Mouse (Mus musculus) neural tube, embryonic 13.5 days (tissue): ENCODE measurements around the gene Gas6. TPM values are rescaled to one million over a fixed set of nuclear protein-coding genes. Genes with fewer than 3 reads are reported as not detected.

Experiments used
- ATAC-seq: fragments of 200-750 bp; cut with Nextera tagmentation; 2 replicates; pipeline ENCODE4 v1.8.0; 2017; ENCODE audit warnings: low read depth, mild to moderate bottlenecking, moderate TSS enrichment, moderate library complexity
- H3K27ac ChIP-seq: fragments of 300-500 bp; sonication (generic); replicated peaks from 2 replicates; pipeline ENCODE4 v1.5.1; 2015; ENCODE audit warnings: moderate library complexity, mild to moderate bottlenecking, inconsistent platforms
- H3K27me3 ChIP-seq: fragments of 300-500 bp; sonication (generic); 2 replicates; pipeline ENCODE4 v1.6.1; 2015; ENCODE audit warnings: mild to moderate bottlenecking, inconsistent platforms
- H3K36me3 ChIP-seq: fragments of 300-500 bp; sonication (generic); 2 replicates; pipeline ENCODE4 v1.6.1; 2015; ENCODE audit warnings: mild to moderate bottlenecking, inconsistent platforms
- H3K4me1 ChIP-seq: fragments of 300-500 bp; sonication (generic); replicated peaks from 2 replicates; pipeline ENCODE4 v1.6.1; 2015; ENCODE audit warnings: inconsistent platforms
- H3K4me2 ChIP-seq: fragments of 300-500 bp; sonication (generic); 2 replicates; pipeline ENCODE4 v1.6.1; 2015; ENCODE audit warnings: inconsistent platforms, mild to moderate bottlenecking, moderate library complexity
- H3K4me3 ChIP-seq: fragments of 300-500 bp; sonication (generic); 2 replicates; pipeline ENCODE4 v1.5.1; 2015; ENCODE audit warnings: mild to moderate bottlenecking, inconsistent platforms
- H3K9ac ChIP-seq: fragments of 300-500 bp; sonication (generic); 2 replicates; pipeline ENCODE4 v1.6.1; 2015; ENCODE audit warnings: moderate library complexity, mild to moderate bottlenecking, inconsistent platforms
- H3K9me3 ChIP-seq: fragments of 300-500 bp; sonication (generic); 2 replicates; pipeline ENCODE4 v1.6.1; 2016; ENCODE audit warnings: inconsistent platforms
- WGBS: fragments of 180-500 bp; shearing (Covaris S2); methylation state at CpG from one replicate; pipeline ENCODE4 v1.1.7; 2015; 5-methylcytosine and 5-hydroxymethylcytosine counted together
- polyA plus RNA-seq: library from polyadenylated mRNA; unstranded; fragments of >200 nt; fragmentation: Nextera tagmentation; extraction: Ambion mirVana; gene quantifications from 2 replicates; pipeline ENCODE4 v1.2.1, GENCODE M21; 2015

The Gas6 gene
- polyA plus RNA-seq, 1 experiment from 2014 or later, result 28.8 TPM

DNA sequence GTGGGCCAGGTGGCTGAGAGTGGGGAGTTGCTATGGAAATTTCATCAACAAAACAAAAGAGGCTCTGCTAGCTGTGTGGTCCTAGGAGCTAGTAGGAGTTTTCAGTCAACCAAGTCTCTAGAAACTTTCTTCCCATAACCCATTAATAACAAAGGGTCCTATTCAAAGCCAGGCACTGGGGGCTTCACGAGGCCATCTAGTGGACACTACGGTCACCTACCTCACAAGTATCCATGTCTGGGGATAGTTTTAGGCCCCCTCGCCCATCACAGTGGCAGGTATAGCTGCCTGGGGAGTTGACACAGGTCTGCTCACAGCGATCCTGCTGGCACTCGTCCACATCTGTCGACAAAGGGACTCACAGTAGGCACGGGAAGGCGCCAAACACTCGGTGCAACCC is 18.4 kb downstream of the Gas6 start:
- H3K4me1 ChIP-seq, result no peaks in the 10 kb centered on the region
- WGBS, result 58% methylated on average over 9 of the region's 9 CpGs
- H3K4me3 ChIP-seq, result no peak overlapping the region
- no peak overlapping the region for H3K4me2 ChIP-seq
- H3K27me3 ChIP-seq, result no peaks in the 10 kb centered on the region
- ATAC-seq, result no peak
- no peaks in the 10 kb centered on the region for H3K9me3 ChIP-seq
- no peak overlapping the region for H3K27ac ChIP-seq
- no peak overlapping the region for H3K9ac ChIP-seq
- peaks cover 4% of the 10 kb centered on the region; the same call in 1 of the 2 replicates for H3K36me3 ChIP-seq

DNA sequence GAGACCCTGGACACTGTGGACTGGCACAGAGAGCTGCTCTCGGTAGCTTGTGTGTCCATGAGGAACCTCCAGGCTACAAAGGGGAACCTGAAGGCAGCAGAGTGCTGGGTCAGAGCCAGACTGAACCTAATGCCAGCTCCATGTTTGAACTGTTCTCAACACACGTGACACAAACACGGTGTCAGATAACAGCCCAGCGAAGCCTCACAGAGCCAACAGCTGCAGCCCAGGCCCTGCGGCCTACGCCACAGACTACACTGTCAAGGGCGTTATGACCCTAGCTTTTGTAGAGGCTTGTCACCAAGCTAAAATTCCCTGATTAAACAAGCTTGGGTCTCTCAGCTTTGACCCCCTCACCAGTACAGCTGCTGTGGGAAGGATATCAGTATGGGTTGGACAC is 22.0 kb downstream of the Gas6 start:
- ATAC-seq, result no peak
- no peaks in the 10 kb centered on the region for H3K4me1 ChIP-seq
- 84% methylated on average over 7 of the region's 7 CpGs for whole genome bisulfite sequencing
- no peak overlapping the region for H3K9ac ChIP-seq
- H3K4me3 ChIP-seq, result no peak overlapping the region
- H3K27ac ChIP-seq, result no peak overlapping the region
- H3K27me3 ChIP-seq, result no peaks in the 10 kb centered on the region
- no peaks in the 10 kb centered on the region for H3K9me3 ChIP-seq
- no peak overlapping the region for H3K4me2 ChIP-seq
- peaks cover 4% of the 10 kb centered on the region; the same call in 1 of the 2 replicates for H3K36me3 ChIP-seq

DNA sequence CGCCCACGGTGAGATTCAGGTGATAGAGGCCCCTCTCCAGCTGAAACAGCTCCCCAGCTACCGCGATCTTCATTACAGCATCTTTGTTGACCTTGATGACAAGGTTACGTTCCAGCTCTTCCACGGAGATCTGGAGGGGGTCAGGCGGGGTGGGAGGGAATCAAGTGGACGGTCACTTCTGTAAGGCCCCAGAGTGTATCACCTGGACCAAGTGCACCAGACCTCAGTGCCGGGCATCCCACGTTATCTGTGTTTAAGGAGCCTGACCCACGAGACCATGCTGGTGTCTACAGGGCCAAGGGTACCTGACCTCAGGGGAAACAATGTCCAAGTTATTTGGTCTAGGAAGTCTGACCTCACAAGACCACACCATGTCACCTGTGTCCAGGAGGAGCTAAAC is 22.8 kb downstream of the Gas6 start:
- no peaks in the 10 kb centered on the region for H3K27me3 ChIP-seq
- no peak for ATAC-seq
- H3K27ac ChIP-seq, result no peak overlapping the region
- WGBS, result 91% methylated on average over 11 of the region's 11 CpGs
- H3K9me3 ChIP-seq, result no peaks in the 10 kb centered on the region
- H3K9ac ChIP-seq, result no peak overlapping the region
- H3K36me3 ChIP-seq, result peaks cover 4% of the 10 kb centered on the region; the same call in 1 of the 2 replicates
- no peak overlapping the region for H3K4me3 ChIP-seq
- H3K4me2 ChIP-seq, result no peak overlapping the region
- H3K4me1 ChIP-seq, result no peaks in the 10 kb centered on the region

DNA sequence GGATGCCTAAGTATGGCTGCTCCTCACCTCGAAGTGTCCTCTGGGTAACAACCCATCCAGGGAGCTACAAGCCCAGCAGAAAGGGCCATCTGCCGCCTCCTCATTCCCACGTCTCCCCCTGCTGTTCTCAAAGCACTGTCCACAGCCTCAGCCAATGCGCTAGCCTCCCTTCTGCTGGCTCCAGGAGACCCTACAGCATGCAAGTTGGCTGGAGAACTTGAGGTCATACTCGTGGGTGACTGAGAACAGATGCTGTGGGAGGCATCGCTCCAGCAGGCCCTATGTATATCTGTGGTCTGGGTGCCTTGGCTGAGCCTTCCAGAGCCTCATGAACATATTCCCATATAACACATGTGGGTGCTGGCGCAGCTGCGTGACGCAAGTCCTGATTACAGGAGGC is 25.6 kb downstream of the Gas6 start:
- no peak overlapping the region for H3K9ac ChIP-seq
- no peaks in the 10 kb centered on the region for H3K36me3 ChIP-seq
- H3K4me1 ChIP-seq, result no peaks in the 10 kb centered on the region
- no peak for ATAC-seq
- 71% methylated on average over 9 of the region's 9 CpGs for WGBS
- no peak overlapping the region for H3K27ac ChIP-seq
- no peaks in the 10 kb centered on the region for H3K27me3 ChIP-seq
- H3K4me3 ChIP-seq, result no peak overlapping the region
- H3K9me3 ChIP-seq, result no peaks in the 10 kb centered on the region
- no peak overlapping the region for H3K4me2 ChIP-seq

DNA sequence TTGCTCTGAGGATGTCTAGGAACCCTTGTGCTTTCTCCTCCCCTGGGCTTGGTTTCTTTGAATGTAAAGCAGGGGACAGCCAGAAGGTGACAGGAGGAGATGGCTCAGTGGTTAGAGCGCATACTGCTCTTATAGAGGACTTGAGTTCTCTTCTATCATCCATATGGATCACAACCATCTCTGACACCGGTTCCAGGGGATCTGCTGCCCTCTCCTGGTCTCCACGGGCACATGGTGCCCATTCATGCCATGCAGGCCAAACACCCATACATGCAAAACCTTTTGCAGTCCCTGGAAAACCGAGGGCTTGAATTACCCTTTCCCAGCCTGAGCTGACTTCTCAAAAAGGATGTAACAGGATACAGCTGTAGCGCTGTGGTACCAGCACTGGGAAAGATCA is 27.3 kb downstream of the Gas6 start:
- no peak for ATAC-seq
- Histone ChIP-seq H3K9ac (no peak overlapping the region), H3K36me3 (no peaks in the 10 kb centered on the region), H3K27ac (no peak overlapping the region), H3K27me3 (no peaks in the 10 kb centered on the region), H3K9me3 (no peaks in the 10 kb centered on the region), H3K4me3 (no peak overlapping the region), H3K4me1 (no peaks in the 10 kb centered on the region), H3K4me2 (no peak overlapping the region)
- WGBS, result 69% methylated on average over 5 of the region's 5 CpGs

DNA sequence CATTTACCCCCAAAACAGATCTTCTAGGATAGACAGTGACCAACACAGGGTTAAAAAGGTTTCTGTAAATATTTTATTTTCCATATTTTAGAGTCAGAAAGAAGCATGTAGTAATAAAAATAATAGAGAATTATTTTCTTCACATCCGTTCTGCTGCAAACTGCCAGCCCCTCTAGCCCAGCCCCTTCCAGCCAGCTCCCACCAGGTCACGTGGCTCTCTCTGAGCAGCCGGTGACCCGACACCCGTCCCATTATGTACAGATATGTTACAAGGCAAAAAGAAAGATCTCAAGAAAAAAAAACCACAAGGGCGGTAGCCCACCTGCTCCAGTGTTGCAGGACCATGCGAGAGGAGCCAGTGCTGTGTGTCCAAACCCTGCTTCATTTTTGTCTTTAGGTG is 29.0 kb downstream of the Gas6 start:
- WGBS, result 73% methylated on average over 7 of the region's 7 CpGs
- no peak for ATAC-seq
- Histone ChIP-seq H3K27me3 (no peaks in the 10 kb centered on the region), H3K4me2 (no peak overlapping the region), H3K4me3 (no peak overlapping the region), H3K9ac (no peak overlapping the region), H3K36me3 (no peaks in the 10 kb centered on the region), H3K4me1 (no peaks in the 10 kb centered on the region), H3K9me3 (no peaks in the 10 kb centered on the region), H3K27ac (no peak overlapping the region)

DNA sequence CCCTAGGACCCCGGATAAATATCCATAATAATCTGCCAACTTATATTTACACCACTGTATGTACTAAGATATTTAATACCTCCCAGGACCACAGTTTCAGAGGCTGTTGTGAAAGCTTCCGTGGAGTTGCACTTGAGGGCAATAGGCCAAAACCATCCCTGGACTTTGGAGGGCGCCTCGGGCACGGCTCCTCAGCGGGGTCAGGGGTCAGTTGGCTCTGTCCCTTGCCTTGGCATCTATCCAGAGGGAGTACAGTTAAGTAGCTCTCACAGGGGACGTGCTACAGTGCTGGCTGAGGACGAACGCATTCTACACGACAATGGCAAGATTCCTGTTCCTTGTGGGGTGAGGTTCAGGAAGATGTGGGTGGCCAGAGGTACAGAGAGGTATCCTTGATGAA is 31.9 kb downstream of the Gas6 start:
- H3K9me3 ChIP-seq, result no peaks in the 10 kb centered on the region
- ATAC-seq, result no peak
- no peak overlapping the region for H3K4me2 ChIP-seq
- H3K9ac ChIP-seq, result no peak overlapping the region
- no peaks in the 10 kb centered on the region for H3K36me3 ChIP-seq
- no peak overlapping the region for H3K27ac ChIP-seq
- WGBS, result 77% methylated on average over 10 of the region's 10 CpGs
- H3K4me1 ChIP-seq, result no peaks in the 10 kb centered on the region
- H3K4me3 ChIP-seq, result no peak overlapping the region
- no peaks in the 10 kb centered on the region for H3K27me3 ChIP-seq

DNA sequence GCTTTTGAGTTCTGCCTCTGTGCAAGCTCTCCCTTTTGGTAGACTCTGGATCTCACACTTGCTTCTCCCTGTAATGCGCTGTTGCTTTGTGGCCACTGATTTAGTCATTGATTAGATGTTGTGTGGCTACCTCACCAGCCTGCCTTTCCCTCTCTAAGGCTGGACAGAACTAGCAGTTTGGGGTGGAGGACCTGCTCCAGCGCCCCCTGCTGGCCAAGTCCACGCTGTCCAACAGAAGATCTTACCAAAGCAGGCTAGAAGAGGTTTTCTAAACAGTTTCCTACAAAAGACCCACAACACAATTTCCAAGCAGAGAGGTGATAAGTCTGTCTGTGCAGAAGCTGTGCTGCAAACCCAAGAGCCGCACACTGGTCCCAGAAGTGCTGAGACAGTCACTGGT is 32.4 kb downstream of the Gas6 start:
- no peak overlapping the region for H3K4me3 ChIP-seq
- no peak overlapping the region for H3K27ac ChIP-seq
- ATAC-seq, result no peak
- no peaks in the 10 kb centered on the region for H3K27me3 ChIP-seq
- H3K9me3 ChIP-seq, result no peaks in the 10 kb centered on the region
- H3K4me2 ChIP-seq, result no peak overlapping the region
- H3K4me1 ChIP-seq, result no peaks in the 10 kb centered on the region
- 38% methylated on average over 4 of the region's 4 CpGs for WGBS
- H3K36me3 ChIP-seq, result no peaks in the 10 kb centered on the region
- H3K9ac ChIP-seq, result no peak overlapping the region

DNA sequence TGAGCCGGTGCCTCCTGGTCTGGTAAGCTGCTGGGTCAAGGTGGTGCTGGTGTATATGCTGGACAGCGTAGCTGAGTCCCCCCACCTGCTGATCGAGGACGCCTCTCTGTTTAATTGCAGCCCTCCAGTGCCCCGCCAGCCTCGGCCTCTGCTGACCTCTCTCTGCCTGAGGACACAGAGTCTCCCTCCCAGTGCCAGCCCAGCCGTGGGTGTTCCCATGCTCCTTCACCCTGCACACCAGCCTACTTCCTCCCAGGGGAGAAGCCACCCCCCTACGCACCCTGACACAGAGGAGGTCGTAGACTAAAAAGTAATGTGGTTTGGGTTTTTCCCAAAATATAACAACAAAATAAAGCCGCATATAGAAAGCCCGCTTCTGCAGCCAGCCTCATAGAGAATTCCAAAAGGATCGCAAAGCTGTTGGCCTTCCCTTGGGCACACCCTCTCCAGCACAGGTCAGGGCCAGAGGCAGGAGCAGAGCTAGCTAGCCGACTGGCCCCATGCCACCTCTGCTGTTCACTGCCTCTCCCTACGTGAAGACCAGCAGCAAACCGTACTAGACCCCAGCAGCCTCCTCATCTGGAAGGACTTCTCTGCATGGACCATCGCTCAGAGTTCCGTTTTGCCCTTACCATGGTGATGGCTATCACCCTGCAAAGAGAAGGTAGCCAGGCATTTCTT is 33.1 kb downstream of the Gas6 start:
- Histone ChIP-seq H3K4me2 (no peak overlapping the region), H3K27ac (no peak overlapping the region), H3K4me1 (no peaks in the 10 kb centered on the region), H3K27me3 (no peaks in the 10 kb centered on the region), H3K9me3 (no peaks in the 10 kb centered on the region), H3K9ac (no peak overlapping the region), H3K4me3 (no peak overlapping the region), H3K36me3 (no peaks in the 10 kb centered on the region)
- 78% methylated on average over 17 of the region's 17 CpGs for WGBS
- ATAC-seq, result no peak

DNA sequence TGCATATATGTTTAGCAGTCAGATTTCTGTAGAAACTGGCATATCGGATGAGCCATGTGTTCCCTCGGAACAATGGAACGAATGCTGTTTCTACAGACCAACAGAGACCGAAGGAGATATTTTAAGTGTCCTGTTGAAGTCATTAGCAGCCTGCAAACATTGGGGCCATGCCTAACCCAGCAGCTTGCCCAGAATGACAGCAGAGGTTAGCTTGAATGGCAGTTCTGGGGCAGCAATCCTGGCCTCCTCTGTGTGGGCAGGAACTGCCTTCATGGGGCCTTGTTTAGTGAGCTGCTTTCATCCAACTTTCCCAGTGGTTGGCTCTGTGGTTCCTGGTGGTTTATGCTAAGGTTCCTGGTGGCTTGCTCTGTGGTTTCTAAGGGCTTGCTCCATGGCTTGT is 34.9 kb downstream of the Gas6 start:
- Histone ChIP-seq H3K9ac (no peak overlapping the region), H3K36me3 (no peaks in the 10 kb centered on the region), H3K4me2 (no peak overlapping the region), H3K4me1 (peaks cover 8% of the 10 kb centered on the region), H3K27ac (no peak overlapping the region), H3K27me3 (no peaks in the 10 kb centered on the region), H3K4me3 (no peak overlapping the region), H3K9me3 (no peaks in the 10 kb centered on the region)
- no peak for ATAC-seq
- 96% methylated on average over 4 of the region's 4 CpGs for WGBS

DNA sequence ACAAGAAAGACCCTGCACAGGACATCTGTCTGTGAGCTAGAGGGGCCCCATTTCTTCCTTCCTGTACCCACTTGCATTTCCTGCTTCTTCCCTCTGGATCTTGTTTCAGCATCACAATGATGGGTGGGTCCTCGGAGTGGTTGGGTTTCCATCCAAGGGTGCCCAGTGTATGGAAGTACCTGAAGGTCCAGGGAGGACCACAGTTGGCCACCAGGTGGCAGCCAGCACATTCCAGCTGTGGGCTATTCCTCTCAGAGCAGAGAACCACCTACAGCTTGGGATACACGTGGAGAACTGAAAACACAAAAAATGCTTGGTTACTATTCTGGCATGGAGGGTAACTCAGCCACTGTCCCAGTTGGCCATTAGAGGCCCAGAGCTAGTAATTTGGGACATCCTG is 39.0 kb downstream of the Gas6 start:
- ATAC-seq, result 0 out of 2 replicates have a peak, but pooled peaks have one; percentile 64
- WGBS, result 34% methylated on average over 2 of the region's 2 CpGs
- Histone ChIP-seq H3K4me3 (no peak overlapping the region), H3K9me3 (no peaks in the 10 kb centered on the region), H3K27ac (no peak overlapping the region), H3K4me1 (peaks cover 16% of the 10 kb centered on the region), H3K9ac (no peak overlapping the region), H3K27me3 (no peaks in the 10 kb centered on the region), H3K36me3 (no peaks in the 10 kb centered on the region), H3K4me2 (no peak overlapping the region)

DNA sequence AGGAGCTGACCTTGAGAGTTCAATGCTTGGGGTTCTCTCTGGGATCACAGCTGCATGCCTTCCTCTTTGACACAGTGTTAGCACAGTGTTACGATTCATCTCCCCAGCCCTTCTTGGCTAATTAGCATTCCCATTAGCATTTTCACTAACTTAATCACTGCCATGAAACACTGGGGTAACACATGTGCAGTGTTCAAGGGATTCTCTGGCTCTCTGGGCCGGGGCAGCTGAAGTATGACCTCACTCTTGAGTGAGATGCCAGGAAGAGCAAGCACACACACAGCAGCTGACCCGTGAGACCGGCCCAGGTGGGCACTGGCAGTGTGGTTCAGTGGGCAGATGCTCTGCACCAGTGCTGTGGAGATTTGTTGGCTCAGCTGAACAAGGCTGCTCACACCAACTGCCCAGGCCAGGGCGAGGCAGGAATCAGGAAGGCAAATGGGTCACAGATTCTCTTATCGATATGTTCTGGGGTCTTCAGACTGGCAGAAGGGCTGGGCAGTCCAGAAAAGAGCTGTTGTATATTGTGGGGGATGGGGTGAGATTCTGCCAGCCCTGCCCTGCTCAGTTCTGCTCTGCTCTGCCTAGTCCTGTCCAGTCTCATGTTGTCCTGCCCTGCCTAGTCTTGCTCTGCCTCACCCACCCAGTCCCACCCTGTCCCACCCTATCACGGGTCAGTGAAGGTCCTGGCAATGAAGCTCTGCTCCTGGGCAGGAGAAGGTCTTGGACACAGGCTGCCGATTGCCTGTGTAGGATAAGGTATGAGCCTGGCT is 39.8 kb downstream of the Gas6 start:
- 55% methylated on average over 8 of the region's 8 CpGs for WGBS
- Histone ChIP-seq H3K27ac (peak overlapping the region; percentile 33; the same call in 1 of the 2 replicates), H3K9ac (no peak overlapping the region)

More for the DNA sequence above, 39.8 kb downstream of the Gas6 start:
- Histone ChIP-seq H3K4me2 (no peak overlapping the region), H3K27me3 (no peaks in the 10 kb centered on the region), H3K9me3 (no peaks in the 10 kb centered on the region), H3K4me1 (peaks cover 16% of the 10 kb centered on the region), H3K4me3 (no peak overlapping the region), H3K36me3 (no peaks in the 10 kb centered on the region)
- ATAC-seq, result peak; percentile 88
